Mouse (Mus musculus) left cerebral cortex, postnatal 14 days (tissue): ENCODE measurements at regions not wholly inside any gene's neighbourhood (a gene's known extent, or its start where the extent isn't known, plus 50 kb on each side); places are given as distances from the start of the nearest gene placed in this dataset.
"Not testable (repeated sequence)": the region's sequence is repeated elsewhere in the genome, so short reads cannot be mapped to it uniquely, and the experiment has no call there.

Experiments
- DNase-seq, 2 experiments: peaks; one replicate each; pipeline ENCODE4 v3.0.0; 2021 to 2022; ENCODE audit warnings: low spot score in 2 of 2, mixed read lengths in 1 of 2
- intact Hi-C: fragments of 180-260 bp; cut with DNase I; formaldehyde crosslinking; loops from one replicate; pipeline ENCODE4 v1.15.1; 2025

DNA sequence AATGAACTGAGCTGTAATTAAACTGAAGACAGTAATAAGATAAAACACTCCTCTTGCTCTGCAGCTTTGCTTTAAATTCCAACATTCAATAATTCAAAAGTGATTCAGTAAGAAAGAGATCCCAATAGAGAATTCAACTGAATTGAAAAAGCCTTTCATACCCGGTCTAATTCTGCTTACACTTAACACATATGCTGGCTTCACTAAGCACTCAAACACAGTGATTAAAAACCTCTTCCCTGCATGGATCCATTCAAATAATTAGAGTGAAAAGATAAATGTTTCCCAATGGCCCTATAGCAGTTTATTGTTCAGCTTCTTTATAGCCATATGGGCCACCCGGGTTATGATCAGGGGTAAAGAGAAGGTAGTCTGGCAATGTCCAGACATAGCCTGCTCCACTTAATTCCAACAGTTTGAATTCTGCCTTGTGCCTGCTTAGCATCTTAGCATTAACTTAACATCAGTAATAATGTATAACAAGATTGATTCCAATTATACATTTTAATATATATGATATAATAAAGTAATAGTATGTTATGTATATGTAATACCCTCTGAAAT, 659.9 kb upstream of the Kcnd2 start:
- intact Hi-C loops, result no loop called here
- no peak for DNase-seq

DNA sequence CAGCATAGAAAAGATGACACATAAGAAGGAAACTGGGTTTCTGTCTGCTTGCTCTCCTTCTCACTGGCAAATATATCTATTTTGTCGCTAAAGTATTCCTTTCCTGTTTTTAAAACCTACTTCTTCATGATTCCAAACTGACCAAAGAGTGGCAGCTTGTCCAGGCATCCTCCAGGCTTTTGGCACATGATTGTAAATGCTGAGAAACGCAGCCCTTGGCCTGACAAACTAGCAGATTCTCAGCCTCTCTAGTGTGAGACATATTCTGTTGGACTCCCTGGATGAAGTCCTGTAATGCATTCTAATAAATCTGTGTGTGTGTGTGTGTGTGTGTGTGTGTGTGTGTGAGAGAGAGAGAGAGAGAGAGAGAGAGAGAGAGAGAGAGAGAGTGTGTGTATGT, 642.7 kb upstream of the Kcnd2 start:
- intact Hi-C loops, result no loop called here

DNA sequence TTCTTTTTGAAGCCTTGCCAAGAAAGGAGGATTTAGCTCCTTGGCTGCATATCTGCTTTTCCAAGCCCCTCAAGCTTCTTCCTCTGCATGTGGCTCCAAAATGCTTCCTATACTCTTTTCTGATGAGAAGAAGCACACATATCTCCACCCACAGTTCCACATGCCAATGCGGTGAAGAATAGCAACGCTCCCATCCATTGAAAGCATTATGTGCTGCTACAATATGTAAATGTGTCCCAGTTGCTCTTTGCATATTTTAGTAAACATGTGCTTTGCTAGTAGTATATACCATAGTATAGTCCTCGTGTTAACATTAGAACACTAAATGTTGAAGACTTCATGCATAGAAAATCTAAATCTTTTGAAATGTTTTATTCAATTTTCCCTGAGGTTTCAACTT, 640.6 kb upstream of the Kcnd2 start:
- peak in 1 of 2 experiments; percentile 5 for DNase-seq
- intact Hi-C loops, result no loop called here

More for the DNA sequence above, 642.7 kb upstream of the Kcnd2 start:
- no peak for DNase-seq

DNA sequence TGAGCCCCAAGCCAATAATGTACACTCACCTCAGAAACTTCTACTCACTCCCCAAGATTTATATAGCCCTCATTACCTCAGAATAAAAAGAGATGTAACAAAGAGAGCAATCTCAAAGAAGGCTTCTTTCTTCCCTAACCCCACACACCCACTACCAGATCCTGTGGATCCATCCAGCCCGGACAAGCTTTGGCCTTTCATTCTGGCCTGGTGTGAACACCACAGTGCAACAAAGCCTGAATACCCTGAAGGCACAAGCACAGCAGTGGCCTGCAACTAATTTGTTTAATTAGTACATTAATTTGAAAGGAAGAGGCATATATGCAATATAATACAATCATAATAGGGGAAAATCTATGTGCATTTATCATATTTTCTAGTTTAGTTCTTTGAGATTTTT, 616.5 kb upstream of the Kcnd2 start:
- intact Hi-C loops, result no loop called here
- no peak for DNase-seq

DNA sequence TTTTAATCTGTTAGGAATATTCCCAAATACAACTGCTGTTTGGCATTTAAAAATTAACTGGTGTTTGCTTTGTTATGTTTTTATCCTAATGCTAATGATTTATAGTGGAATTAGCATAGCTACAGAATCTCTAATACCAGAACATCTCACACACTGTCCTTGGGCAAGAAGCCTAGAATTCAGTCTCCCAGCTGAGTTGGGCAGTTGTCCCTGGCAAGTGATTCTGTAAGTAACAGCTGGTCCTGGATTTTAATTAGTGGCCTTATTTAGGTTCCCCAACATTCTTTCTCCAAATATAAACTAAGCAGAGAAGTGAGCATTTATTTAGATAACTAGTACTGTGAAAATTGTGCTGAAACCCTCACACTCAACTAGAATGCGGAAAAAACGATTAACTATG, 611.1 kb upstream of the Kcnd2 start:
- intact Hi-C loops, result no loop called here
- peak; percentile 42 to 45 for DNase-seq

DNA sequence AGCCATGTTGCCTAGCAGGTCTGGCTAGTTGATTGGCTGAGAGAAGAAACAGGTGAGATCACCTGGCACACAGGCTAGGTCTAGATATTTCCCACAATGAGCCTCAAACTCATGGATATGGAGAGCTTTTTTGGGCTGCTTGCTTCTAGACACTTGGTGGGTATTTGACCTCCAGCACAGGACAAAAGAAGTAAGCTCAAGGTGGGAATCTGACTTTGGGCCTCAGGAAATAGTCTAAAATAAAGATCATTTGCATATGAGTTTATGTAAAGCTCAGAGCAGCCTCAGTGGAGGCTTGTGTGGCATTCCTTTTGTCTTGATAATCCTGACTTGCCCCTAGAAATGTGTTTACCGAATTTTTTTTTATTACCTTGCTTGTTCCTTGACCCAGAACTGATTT, 594.8 kb upstream of the Kcnd2 start:
- DNase-seq, result no peak
- intact Hi-C loops, result no loop called here

DNA sequence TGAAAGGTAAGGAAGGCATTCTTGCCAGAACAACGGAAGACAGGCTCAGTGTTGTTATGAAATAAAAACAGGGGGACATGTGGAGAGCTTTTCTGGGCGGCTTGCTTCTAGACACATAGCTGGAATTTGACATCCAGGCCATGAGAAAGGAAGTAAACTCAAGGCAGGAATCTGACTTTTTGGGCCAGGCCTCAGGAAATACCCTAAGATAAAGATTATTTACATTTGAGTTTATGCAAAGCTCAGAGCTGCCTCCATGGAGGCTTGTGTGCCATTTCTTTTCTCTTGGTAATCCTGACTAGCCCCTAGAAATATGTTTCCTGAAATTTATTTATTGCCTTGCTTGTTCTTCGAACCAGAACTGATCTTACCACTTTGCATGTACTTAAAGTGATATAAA, 588.9 kb upstream of the Kcnd2 start:
- intact Hi-C loops, result no loop called here
- no peak for DNase-seq

DNA sequence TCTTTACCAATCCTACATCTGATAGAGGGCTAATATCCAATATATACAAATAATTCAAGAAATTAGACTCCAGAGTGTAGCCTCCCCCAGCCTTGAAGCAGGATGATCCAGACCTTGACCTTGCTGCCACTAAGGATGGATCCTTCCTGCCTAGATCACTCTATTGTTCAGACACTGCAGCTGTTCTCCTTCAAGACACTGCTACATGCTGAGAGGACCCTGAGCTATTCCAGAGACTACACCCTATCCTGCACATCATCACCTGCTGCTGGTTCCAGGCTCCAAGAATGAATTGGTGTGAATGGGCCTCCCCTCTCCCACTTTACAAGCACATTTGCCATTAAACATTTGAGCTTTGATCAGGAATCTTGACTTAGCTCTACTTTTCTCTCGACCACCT, 588.2 kb upstream of the Kcnd2 start:
- no peak for DNase-seq
- intact Hi-C loops, result no loop called here

DNA sequence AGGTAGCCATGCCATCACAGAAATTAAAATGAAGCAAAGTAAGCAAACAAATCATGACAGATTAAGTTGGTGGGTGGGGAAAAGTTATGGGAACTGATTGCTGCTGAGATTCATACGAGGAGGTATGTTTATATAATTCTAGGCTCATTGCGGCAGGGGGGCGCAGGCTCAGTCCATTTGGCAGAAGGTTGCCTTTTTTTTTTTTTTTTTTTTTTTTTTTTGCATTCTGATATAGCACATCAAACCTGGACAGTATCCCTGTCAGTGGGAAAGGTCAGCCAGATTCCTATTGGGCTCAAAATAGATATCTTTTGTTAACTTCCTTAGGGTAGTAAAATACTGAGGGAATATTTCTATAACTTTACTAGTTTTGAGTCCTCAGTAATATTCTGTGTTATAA, 575.0 kb upstream of the Kcnd2 start:
- DNase-seq, result no peak
- intact Hi-C loops, result no loop called here

DNA sequence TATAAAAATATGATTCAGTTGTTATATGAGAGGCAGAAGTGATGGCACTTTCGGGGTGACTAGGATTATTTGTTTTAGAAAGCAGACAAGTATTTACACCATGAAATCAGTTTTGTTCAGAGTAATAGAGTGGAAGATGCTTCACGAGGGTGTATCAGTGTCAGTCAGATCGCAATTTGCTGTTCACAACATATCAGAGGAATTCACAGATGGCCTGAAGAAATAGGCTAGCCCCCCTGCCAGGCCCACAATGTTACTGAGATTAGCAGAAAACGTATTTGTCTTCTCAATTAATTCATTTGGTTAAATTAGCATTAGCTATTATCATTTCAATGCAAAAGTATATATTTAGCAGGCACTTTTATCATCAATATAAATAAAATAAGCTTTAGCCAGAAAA, 573.9 kb upstream of the Kcnd2 start:
- intact Hi-C loops, result no loop called here
- no peak for DNase-seq

DNA sequence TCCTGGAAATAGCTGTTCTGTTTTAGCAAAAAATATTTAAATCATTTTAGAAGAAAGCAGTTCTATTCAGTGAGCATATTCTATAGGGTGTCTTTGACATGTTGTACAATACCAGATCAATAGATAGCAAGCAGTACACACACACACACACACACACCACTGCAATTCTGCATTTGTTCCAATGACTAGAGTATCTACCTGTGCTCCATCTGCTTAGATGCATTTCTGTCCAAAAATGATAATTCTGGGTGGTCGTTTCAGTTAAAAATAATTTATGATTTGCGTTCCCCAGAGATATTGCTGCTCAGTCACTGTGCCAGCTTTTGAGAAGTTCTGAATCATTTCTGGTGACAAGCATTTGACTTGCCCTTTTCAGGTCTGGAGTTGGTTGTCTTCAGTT, 573.5 kb upstream of the Kcnd2 start:
- DNase-seq, result no peak
- intact Hi-C loops, result no loop called here

DNA sequence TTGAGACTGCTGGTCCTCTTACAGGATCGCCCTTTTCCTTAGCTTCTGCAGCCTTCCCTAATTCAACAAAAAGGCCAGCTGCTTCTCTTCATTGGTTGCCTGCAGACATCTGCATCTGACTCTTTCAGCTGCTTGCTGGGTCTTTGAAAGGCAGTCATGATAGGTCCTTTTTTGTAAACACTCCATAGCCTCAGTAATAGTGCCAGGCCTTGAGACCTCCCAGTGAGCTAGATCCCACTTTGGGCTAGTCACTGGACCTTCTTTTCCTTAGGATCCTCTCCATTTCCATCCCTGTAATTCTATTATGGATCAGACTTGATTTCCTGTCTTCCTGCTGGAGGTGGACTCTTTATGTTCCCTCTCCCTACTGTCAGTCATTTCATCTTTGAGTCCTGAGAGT, 558.3 kb upstream of the Kcnd2 start:
- no peak for DNase-seq
- intact Hi-C loops, result no loop called here

DNA sequence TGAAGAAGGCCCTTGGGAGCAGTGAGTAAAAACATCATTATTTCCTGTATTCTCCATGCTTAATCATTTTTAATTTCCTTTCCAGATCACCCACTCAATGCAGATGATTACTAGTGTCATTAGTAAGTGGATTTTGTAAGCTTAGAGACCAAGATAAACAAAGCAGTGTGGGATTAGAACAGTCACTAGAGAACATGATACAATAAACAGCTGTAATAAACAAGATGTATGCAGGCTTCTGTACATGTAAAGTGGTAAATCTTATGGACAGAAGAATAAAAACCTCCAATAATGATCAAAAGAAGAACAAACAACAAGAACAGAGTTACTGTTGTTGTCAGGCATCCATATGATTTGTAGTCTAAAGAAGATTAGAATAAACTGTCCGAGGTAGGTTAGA, 542.1 kb upstream of the Kcnd2 start:
- DNase-seq, result no peak
- intact Hi-C loops, result no loop called here

DNA sequence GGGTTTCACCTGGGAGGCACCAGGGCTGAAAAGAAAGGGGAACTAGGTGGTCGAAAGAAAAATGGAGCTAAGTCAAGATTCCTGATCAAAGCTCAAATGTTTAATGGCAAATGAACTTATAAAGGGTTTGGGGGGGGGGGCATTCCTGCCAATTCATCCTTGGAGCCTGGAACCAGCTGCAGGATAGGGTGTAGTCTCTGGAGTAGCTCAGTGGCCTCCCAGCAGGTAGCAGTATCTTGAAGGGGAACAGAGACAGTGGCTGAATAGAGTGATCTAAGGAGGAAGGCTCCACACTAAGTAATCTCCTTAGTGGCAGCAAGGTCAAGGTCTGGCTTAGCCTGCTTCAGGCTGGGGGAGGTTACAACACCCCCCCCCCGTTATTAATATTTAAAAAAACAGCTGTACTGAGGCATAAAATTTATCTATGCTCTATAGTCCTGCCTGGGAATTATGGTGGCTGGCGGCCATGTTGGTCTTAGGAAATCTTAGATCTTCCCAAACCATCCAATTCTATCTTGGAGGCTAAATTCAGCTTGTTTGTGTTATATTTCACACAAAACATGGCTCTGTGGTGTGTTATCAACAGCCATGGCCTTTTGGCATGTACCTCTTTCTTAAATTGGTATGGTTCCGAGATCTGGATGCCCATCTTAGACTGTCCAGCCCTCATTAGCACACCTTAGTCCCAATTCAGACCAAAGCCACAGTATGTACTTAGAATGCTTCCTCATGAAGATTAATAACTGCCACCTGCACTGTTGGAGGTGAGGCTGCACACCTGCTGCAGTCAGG, 528.7 kb upstream of the Kcnd2 start:
- intact Hi-C loops, DNase-seq: not testable (repeated sequence)

DNA sequence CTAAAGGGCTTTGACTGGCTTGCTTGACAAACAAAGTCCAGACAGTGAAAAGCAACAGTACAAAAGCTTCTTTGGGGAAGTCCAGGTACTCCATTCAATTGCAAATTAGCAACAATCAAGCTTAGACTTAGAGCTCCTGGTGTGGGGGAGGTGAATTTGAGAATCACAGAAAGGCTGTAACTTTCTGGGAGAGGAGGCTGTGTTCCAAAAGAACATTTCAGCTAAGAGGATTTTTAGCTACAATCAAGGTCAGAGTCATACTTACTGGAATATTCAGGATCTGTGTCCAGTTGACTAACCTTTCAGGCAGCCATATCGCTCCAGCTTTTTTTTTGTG, 528.1 kb upstream of the Kcnd2 start:
- intact Hi-C loops, DNase-seq: not testable (repeated sequence)

DNA sequence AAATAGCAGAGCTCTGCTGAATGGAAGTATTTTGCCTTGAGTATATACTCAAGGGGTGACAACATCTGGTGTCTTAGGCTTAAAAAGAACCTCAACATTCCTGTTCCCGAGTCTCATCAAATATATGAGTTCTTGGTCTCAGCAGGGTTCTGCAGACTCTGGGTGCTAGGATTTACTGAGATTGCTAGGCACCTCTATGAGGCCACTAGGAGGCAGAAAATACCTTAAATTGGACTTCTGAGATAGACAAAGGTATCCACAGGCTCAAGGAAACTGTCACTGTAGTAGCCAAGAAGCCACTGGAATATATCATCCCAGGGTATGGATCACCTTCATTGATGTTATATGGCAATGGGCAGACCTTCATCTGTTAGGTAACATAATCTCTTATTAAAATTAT, 489.4 kb upstream of the Kcnd2 start:
- intact Hi-C loops, result no loop called here
- DNase-seq, result no peak

DNA sequence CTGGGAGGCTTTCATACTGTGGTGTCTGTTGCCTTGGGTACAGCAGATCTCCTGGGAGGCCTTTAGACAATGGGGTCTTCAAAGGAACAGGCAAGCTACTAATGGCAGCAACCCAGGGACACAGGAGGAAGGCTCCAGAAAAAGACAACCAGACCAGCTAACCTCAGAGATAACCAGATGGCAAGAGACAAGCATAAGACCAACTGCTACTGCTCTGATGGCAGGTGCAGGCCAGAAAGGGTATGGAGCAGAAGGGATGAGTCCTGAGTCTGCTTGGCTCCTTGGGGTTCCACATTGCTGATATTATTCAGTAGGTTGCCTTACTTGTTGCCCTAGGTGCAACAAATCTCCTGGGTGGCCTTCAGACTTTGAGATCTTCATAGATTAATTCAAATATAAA, 476.2 kb upstream of the Kcnd2 start:
- no peak for DNase-seq
- intact Hi-C loops, result no loop called here

DNA sequence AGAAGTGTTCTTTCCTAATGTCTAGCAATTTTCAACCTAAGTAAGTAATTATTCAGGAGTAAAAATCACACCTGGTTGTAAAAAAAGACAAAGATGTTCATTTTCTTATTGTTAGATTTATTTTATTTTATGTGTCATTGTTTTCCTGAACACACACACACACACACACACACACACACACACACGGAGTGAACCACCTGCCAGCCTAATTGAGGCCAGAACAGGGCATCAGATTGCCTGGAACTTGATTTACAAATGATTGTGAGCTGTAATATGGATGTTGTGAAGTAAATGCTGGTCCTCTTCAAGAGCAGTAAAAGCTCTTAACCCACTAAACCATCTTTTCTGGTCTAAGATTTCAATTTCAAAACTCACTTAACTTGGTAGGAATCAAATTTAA, 474.9 kb upstream of the Kcnd2 start:
- intact Hi-C loops, result no loop called here
- no peak for DNase-seq

DNA sequence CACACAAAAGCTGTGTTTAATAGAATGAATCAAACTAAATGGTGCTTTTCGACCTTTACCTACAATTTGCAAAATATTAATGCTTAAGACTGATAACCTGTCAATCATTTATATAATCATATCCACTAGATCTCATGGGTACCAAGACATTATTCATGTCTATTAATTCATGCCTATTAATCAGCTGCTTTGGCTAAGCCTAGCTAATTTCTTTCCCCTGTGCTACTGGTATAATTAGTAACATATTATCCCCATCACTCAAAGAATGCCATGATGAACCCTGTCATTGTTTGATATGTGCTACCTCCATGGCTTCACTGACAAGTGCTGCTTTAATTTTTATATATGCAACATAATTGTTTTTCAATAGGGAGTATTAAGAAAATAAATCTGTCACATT, 474.1 kb upstream of the Kcnd2 start:
- no peak for DNase-seq
- intact Hi-C loops, result no loop called here

DNA sequence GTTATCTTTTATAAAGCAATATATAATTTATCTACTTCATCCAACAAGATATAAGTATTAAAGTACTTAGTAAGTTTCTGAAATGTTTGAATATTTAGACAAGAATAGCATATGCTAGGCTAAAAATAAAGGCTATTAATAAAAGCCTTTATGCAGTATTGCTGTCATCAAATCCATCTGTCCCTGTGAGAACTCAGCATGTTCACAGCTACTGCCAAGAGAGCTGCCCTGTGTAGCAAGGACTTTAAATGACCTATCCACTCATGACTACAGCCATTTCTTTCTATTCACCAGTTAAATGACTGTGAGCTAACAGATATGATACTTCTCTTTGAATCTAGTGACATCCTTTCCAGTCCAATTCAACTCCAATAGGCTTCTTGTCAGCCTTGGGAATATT, 458.1 kb upstream of the Kcnd2 start:
- intact Hi-C loops, result no loop called here
- no peak for DNase-seq

DNA sequence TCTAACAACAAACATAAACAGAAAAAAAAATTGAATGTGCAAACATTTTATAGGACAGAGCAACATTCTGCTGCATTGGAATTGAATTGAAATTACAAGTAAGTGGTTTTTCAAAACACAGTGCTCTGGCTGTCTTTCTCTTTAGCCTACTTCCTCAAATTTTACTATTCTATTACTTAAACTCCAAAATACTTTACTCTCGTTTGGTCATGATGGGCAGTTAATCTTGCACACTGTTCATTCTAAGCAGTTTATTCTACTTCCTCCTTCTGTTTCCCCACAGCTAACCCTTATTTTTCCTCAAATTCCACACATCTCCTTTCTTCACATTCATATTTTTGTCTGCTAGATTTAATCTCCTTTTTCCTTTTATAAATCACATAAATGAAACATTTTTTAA, 454.0 kb upstream of the Kcnd2 start:
- intact Hi-C loops, result no loop called here
- no peak for DNase-seq

DNA sequence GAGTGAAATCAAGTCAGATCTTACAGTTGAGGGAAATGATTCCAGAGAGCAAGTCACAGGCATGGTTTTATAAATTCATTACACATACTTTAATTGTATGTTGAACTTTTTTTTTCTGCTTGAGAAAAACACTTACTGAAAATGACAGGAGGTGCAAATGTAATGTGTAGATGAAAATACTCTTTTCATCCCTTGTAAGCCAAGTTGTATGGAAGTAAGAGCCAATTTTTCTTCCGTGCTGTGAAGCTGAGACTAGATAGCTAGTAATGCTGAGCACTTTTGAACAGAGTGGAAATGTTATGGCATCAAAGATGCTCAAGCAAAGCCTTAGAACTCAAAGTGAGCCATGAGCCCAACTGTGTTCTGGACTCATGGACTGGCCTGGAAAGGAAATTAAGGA, 439.4 kb upstream of the Kcnd2 start:
- intact Hi-C loops, result no loop called here
- DNase-seq, result peak in 1 of 2 experiments; percentile 15
